Mouse (Mus musculus): ENCODE data around the gene Cpsf3.

Gene Cpsf3

GRCm38 (mm10) chr12:21289651-21290050 lies 4.5 kb downstream of the Cpsf3 start:
- DNase-seq (ENCODE audit: low spot score), result no peak

GRCm38 (mm10) chr12:21298856-21299255 lies 13.7 kb downstream of the Cpsf3 start:
- DNase-seq (ENCODE audit: low spot score), result no peak

- peak; percentile 30 for DNase-seq (ENCODE audit: low spot score)
Measured at GRCm38 (mm10) chr12:21301324-21301723, 16.1 kb downstream of the Cpsf3 start.

- no peak for DNase-seq (ENCODE audit: low spot score)
Measured at GRCm38 (mm10) chr12:21301932-21302331, 16.7 kb downstream of the Cpsf3 start.

- no peak for DNase-seq (ENCODE audit: low spot score)
Measured at GRCm38 (mm10) chr12:21302361-21302783, 17.2 kb downstream of the Cpsf3 start.

- DNase-seq (ENCODE audit: low spot score), result no peak
Measured at GRCm38 (mm10) chr12:21305741-21306140, 20.6 kb downstream of the Cpsf3 start.

GRCm38 (mm10) chr12:21306721-21307120 lies 21.5 kb downstream of the Cpsf3 start:
- DNase-seq (ENCODE audit: low spot score), result no peak

GRCm38 (mm10) chr12:21312201-21312600 lies 27.0 kb downstream of the Cpsf3 start:
- no peak for DNase-seq (ENCODE audit: low spot score)

- peak; percentile 72 for DNase-seq (ENCODE audit: low spot score)
Measured at GRCm38 (mm10) chr12:21315923-21316868, 31.0 kb downstream of the Cpsf3 start, which contains the start of gene Iah1. Gene Iah1 (plus strand): TSS chr12:21316389.

- DNase-seq (ENCODE audit: low spot score), result no peak
Measured at GRCm38 (mm10) chr12:21316869-21317265, 31.7 kb downstream of the Cpsf3 start.

- peak; percentile 25 for DNase-seq (ENCODE audit: low spot score)
Measured at GRCm38 (mm10) chr12:21318143-21318895, 33.1 kb downstream of the Cpsf3 start.

GRCm38 (mm10) chr12:21320317-21320716 lies 35.1 kb downstream of the Cpsf3 start:
- no peak for DNase-seq (ENCODE audit: low spot score)

- DNase-seq (ENCODE audit: low spot score), result no peak
Measured at GRCm38 (mm10) chr12:21321170-21321569, 36.0 kb downstream of the Cpsf3 start.

GRCm38 (mm10) chr12:21322296-21322695 lies 37.1 kb downstream of the Cpsf3 start:
- DNase-seq (ENCODE audit: low spot score), result no peak

GRCm38 (mm10) chr12:21322856-21323255 lies 37.7 kb downstream of the Cpsf3 start:
- DNase-seq (ENCODE audit: low spot score), result no peak

- DNase-seq (ENCODE audit: low spot score), result no peak
Measured at GRCm38 (mm10) chr12:21324101-21324500, 38.9 kb downstream of the Cpsf3 start.

- no peak for DNase-seq (ENCODE audit: low spot score)
Measured at GRCm38 (mm10) chr12:21325266-21325665, 40.1 kb downstream of the Cpsf3 start.

- DNase-seq (ENCODE audit: low spot score), result no peak
Measured at GRCm38 (mm10) chr12:21326325-21326724, 41.1 kb downstream of the Cpsf3 start.

GRCm38 (mm10) chr12:21329661-21330400 lies 44.6 kb downstream of the Cpsf3 start:
- DNase-seq (ENCODE audit: low spot score), result no peak

- no peak for DNase-seq (ENCODE audit: low spot score)
Measured at GRCm38 (mm10) chr12:21330961-21331576, 45.9 kb downstream of the Cpsf3 start.

GRCm38 (mm10) chr12:21331711-21332110 lies 46.5 kb downstream of the Cpsf3 start:
- no peak for DNase-seq (ENCODE audit: low spot score)

- no peak for DNase-seq (ENCODE audit: low spot score)
Measured at GRCm38 (mm10) chr12:21333021-21333420, 47.8 kb downstream of the Cpsf3 start.
